Mouse (Mus musculus) midbrain, postnatal 0 days (tissue): ENCODE measurements around the gene Zfpm1. TPM values are rescaled to one million over a fixed set of nuclear protein-coding genes. Genes with fewer than 3 reads are reported as not detected.
A peak's percentile ranks its signal among the peaks of the same experiment; 100 is the strongest.

Experiments used
- ATAC-seq: fragments of 200-750 bp; cut with Nextera tagmentation; 2 replicates; pipeline ENCODE4 v1.8.0; 2017; ENCODE audit warnings: moderate number of reproducible peaks, mild to moderate bottlenecking, moderate TSS enrichment, moderate library complexity; ENCODE audit not compliant: low FRiP score
- DNase-seq: peaks from one replicate; pipeline ENCODE4 v3.0.0-alpha.2; 2015; ENCODE audit warnings: low spot score
- H3K27ac ChIP-seq: fragments of 300-500 bp; sonication (generic); 2 replicates; pipeline ENCODE4 v1.5.1; 2014; ENCODE audit warnings: low read depth, mild to moderate bottlenecking, low read length, mixed read lengths
- H3K27me3 ChIP-seq: fragments of 300-500 bp; sonication (generic); 2 replicates; pipeline ENCODE4 v1.6.1; 2014; ENCODE audit warnings: low read length, control low read depth, mixed read lengths; ENCODE audit not compliant: insufficient read depth
- H3K36me3 ChIP-seq: fragments of 300-500 bp; sonication (generic); 2 replicates; pipeline ENCODE4 v1.6.1; 2014; ENCODE audit warnings: low read length, control low read depth, mixed read lengths; ENCODE audit not compliant: insufficient read depth
- H3K4me1 ChIP-seq: fragments of 300-500 bp; sonication (generic); 2 replicates; pipeline ENCODE4 v1.6.1; 2014; ENCODE audit warnings: mild to moderate bottlenecking, control low read depth, antibody characterized with exemption, low read length, mixed read lengths; ENCODE audit not compliant: insufficient read depth
- H3K4me2 ChIP-seq: fragments of 300-500 bp; sonication (generic); 2 replicates; pipeline ENCODE4 v1.6.1; 2014; ENCODE audit warnings: low read depth, mild to moderate bottlenecking, low read length, mixed read lengths; ENCODE audit not compliant: poor library complexity, severe bottlenecking
- H3K4me3 ChIP-seq: fragments of 300-500 bp; sonication (generic); 2 replicates; pipeline ENCODE4 v1.5.1; 2014; ENCODE audit warnings: low read depth, mild to moderate bottlenecking, low read length, moderate library complexity
- H3K9ac ChIP-seq: fragments of 300-500 bp; sonication (generic); replicated peaks from 2 replicates; pipeline ENCODE4 v1.6.1; 2014; ENCODE audit warnings: mild to moderate bottlenecking, low read length, moderate library complexity, mixed read lengths; ENCODE audit not compliant: poor library complexity, severe bottlenecking
- H3K9me3 ChIP-seq: fragments of 300-500 bp; sonication (generic); 2 replicates; pipeline ENCODE4 v1.6.1; 2016; ENCODE audit warnings: low read length, control low read depth
- CTCF ChIP-seq: IDR thresholded peaks from 2 replicates; pipeline ENCODE4 v1.5.1; 2016; ENCODE audit warnings: antibody characterized with exemption, mild to moderate bottlenecking
- WGBS: fragments of 180-500 bp; shearing (Covaris S2); extraction: QIAGEN DNeasy Blood & Tissue Kit; methylation state at CpG from one replicate; pipeline ENCODE4 v1.1.7; 2014; 5-methylcytosine and 5-hydroxymethylcytosine counted together
- polyA plus RNA-seq: library from polyadenylated mRNA; unstranded; fragments of >200 nt; fragmentation: Nextera tagmentation; extraction: Ambion mirVana; gene quantifications from 2 replicates; pipeline ENCODE4 v1.2.1, GENCODE M21; 2015
- total RNA-seq: library from RNA; depleted of rRNA; stranded (reverse); fragments of >200 nt; gene quantifications from 2 replicates; pipeline ENCODE4 v1.2.3, GENCODE M21; 2014

Gene Zfpm1
- total and polyA plus RNA-seq, 2 experiments from 2014 or later: 1.2 to 28.6 TPM

- no peaks in the 10 kb centered on the region for H3K36me3 ChIP-seq
- H3K9ac ChIP-seq: peak overlapping the region; percentile 66
- peak overlapping the region; percentile 65 for H3K27ac ChIP-seq
- H3K4me2 ChIP-seq: peak overlapping the region; percentile 98
- ATAC-seq (no peak), DNase-seq (no peak)
- no peak; the same call in 1 of the 2 replicates for TF ChIP-seq CTCF
- 1% methylated on average over 35 of the region's 37 CpGs for WGBS
- no peaks in the 10 kb centered on the region for H3K9me3 ChIP-seq
- peak overlapping the region; percentile 78 for H3K4me3 ChIP-seq
- H3K27me3 ChIP-seq: peaks cover 12% of the 10 kb centered on the region; the same call in 1 of the 2 replicates
- H3K4me1 ChIP-seq: peaks cover 11% of the 10 kb centered on the region; the same call in 1 of the 2 replicates
Observed at GRCm38 (mm10) chr8:122283356-122284202, 1.6 kb downstream of the Zfpm1 start.

DNA sequence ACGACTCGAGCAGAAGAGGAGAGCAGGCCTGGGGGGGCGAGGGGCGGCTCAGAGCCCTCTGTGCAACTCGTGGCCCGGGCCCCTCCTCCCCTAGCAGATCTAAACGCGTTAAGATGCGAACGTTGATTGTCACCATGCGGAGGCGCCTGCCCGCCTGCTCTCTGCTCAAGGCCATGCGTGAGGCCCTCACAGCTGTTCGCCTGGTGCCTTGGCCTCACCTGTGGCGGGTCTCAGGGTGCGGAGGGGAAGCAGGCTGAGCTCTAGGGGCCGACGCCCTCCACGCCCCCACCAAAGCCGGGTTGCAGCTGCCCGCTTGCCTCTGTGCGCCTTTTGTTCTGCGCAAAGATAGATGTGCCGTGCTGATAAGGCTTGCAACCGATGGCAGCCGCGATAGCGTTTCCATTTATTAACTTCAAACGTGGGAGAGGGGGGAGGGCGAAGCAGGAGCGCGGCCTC lies 2.3 kb downstream of the Zfpm1 start:
- peaks cover 12% of the 10 kb centered on the region; the same call in 1 of the 2 replicates for H3K27me3 ChIP-seq
- WGBS: 2% methylated on average over 25 of the region's 33 CpGs

GRCm38 (mm10) chr8:122284659-122285261 lies 2.8 kb downstream of the Zfpm1 start:
- H3K9me3 ChIP-seq: no peaks in the 10 kb centered on the region
- 8% methylated on average over 21 of the region's 21 CpGs for WGBS

More for the DNA sequence above, 2.3 kb downstream of the Zfpm1 start:
- H3K36me3 ChIP-seq: no peaks in the 10 kb centered on the region
- peak; percentile 69 for DNase-seq
- H3K4me1 ChIP-seq: peaks cover 11% of the 10 kb centered on the region; the same call in 1 of the 2 replicates
- ATAC-seq: no peak
- H3K4me3 ChIP-seq: peak overlapping the region; percentile 78
- H3K9ac ChIP-seq: peak overlapping the region; percentile 66
- H3K27ac ChIP-seq: peak overlapping the region; percentile 65
- no peaks in the 10 kb centered on the region for H3K9me3 ChIP-seq
- peak overlapping the region; percentile 98 for H3K4me2 ChIP-seq
- TF ChIP-seq CTCF: peak; percentile 39

DNA sequence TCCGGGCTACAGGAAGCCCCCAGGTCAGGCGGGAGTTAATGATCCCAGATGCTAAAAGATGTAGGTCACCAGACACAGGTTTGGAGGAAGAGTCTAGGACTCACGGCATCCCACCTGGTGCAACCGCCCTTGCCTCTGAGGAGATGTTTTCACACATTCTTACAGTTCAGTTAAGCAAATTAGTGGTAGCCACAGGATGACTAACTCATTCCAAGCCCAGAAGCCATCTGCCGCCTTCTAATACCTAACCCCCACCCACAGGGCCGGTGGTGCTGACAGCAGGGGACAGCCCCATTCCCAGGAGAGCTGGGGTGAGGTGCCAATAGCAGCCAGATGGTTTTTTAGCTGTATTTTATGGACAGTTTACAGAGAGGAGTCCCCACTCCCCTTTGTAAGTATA lies 3.8 kb downstream of the Zfpm1 start:
- Histone ChIP-seq H3K4me2 (no peak overlapping the region), H3K27me3 (peaks cover 12% of the 10 kb centered on the region; the same call in 1 of the 2 replicates), H3K9me3 (no peaks in the 10 kb centered on the region), H3K36me3 (no peaks in the 10 kb centered on the region), H3K4me3 (no peak overlapping the region), H3K9ac (no peak overlapping the region), H3K4me1 (peaks cover 11% of the 10 kb centered on the region; the same call in 1 of the 2 replicates), H3K27ac (no peak overlapping the region)
- WGBS: 66% methylated on average over 6 of the region's 6 CpGs
- TF ChIP-seq CTCF: no peak
- DNase-seq (no peak), ATAC-seq (no peak)

More at GRCm38 (mm10) chr8:122284659-122285261, 2.8 kb downstream of the Zfpm1 start:
- peak overlapping the region; percentile 65; the same call in 1 of the 2 replicates for H3K27ac ChIP-seq
- peaks cover 12% of the 10 kb centered on the region; the same call in 1 of the 2 replicates for H3K27me3 ChIP-seq
- DNase-seq (no peak), ATAC-seq (no peak)
- peak overlapping the region; percentile 78 for H3K4me3 ChIP-seq
- no peak for TF ChIP-seq CTCF
- H3K4me1 ChIP-seq: peaks cover 11% of the 10 kb centered on the region; the same call in 1 of the 2 replicates
- peak overlapping the region; percentile 98 for H3K4me2 ChIP-seq
- no peaks in the 10 kb centered on the region for H3K36me3 ChIP-seq
- peak overlapping the region; percentile 66 for H3K9ac ChIP-seq

GRCm38 (mm10) chr8:122286899-122287298 lies 5.0 kb downstream of the Zfpm1 start:
- WGBS: 69% methylated on average over 10 of the region's 10 CpGs

More at GRCm38 (mm10) chr8:122286899-122287298, 5.0 kb downstream of the Zfpm1 start:
- no peak overlapping the region for H3K4me3 ChIP-seq
- no peaks in the 10 kb centered on the region for H3K9me3 ChIP-seq
- peaks cover 12% of the 10 kb centered on the region; the same call in 1 of the 2 replicates for H3K27me3 ChIP-seq
- H3K9ac ChIP-seq: no peak overlapping the region
- DNase-seq (no peak), ATAC-seq (no peak)
- H3K36me3 ChIP-seq: no peaks in the 10 kb centered on the region
- H3K4me2 ChIP-seq: no peak overlapping the region
- H3K4me1 ChIP-seq: peaks cover 11% of the 10 kb centered on the region; the same call in 1 of the 2 replicates
- TF ChIP-seq CTCF: no peak
- H3K27ac ChIP-seq: no peak overlapping the region
